Mouse (Mus musculus) MEL (cell line): Measurements from ENCODE around the gene Myl6. TPM values are rescaled to one million over a fixed set of nuclear protein-coding genes. Genes with fewer than 3 reads are reported as not detected.
A peak's percentile ranks its signal among the peaks of the same experiment; 100 is the strongest.

Experiments
- DNase-seq: peaks from one replicate; pipeline ENCODE4 v3.0.0; 2011; ENCODE audit warnings: low read depth, low spot score
- H3K27ac ChIP-seq: 2 replicates; pipeline ENCODE4 v1.5.1; 2012; ENCODE audit warnings: low read depth, mild to moderate bottlenecking, control low read depth, low read length, moderate library complexity; ENCODE audit not compliant: control insufficient read depth
- H3K27me3 ChIP-seq, 2 experiments: fragments of 150-350 bp in 1 of 2; sonication (generic) in 1 of 2; 2 replicates each; pipeline ENCODE4 v1.6.1; 2012; ENCODE audit warnings: low read length in 2 of 2, mild to moderate bottlenecking in 2 of 2, improper control_type of control experiment in 1 of 2, moderate library complexity in 1 of 2; ENCODE audit not compliant: insufficient read depth in 2 of 2, control insufficient read depth in 1 of 2
- H3K36me3 ChIP-seq, 2 experiments: 2 replicates each; pipeline ENCODE4 v1.6.1; 2012 to 2014; ENCODE audit warnings: low read length in 2 of 2, improper control_type of control experiment in 1 of 2, inconsistent platforms in 1 of 2, mild to moderate bottlenecking in 1 of 2; ENCODE audit not compliant: insufficient read depth in 2 of 2, control insufficient read depth in 1 of 2
- H3K4me1 ChIP-seq, 2 experiments: fragments of 150-350 bp in 1 of 2; sonication (generic) in 1 of 2; 2 replicates each; pipeline ENCODE4 v1.6.1; 2012; ENCODE audit warnings: low read length in 2 of 2, improper control_type of control experiment in 1 of 2, mild to moderate bottlenecking in 1 of 2; ENCODE audit not compliant: insufficient read depth in 2 of 2, control insufficient read depth in 1 of 2
- H3K4me3 ChIP-seq, 2 experiments: fragments of 150-350 bp in 1 of 2; sonication (generic) in 1 of 2; 2 replicates each; pipeline ENCODE4 v1.5.1; 2012; ENCODE audit warnings: low read depth in 2 of 2, low read length in 2 of 2, mild to moderate bottlenecking in 2 of 2, moderate library complexity in 2 of 2, control low read depth in 1 of 2, improper control_type of control experiment in 1 of 2; ENCODE audit not compliant: control insufficient read depth in 1 of 2, insufficient read depth in 1 of 2
- H3K79me2 ChIP-seq: 2 replicates; pipeline ENCODE4 v1.6.1; 2012; ENCODE audit warnings: mild to moderate bottlenecking, low read length, moderate library complexity; ENCODE audit not compliant: control insufficient read depth, poor library complexity, insufficient read depth
- H3K9ac ChIP-seq: 2 replicates; pipeline ENCODE4 v1.6.1; 2012; ENCODE audit warnings: low read depth, mild to moderate bottlenecking, control low read depth, low read length, moderate library complexity; ENCODE audit not compliant: control insufficient read depth, poor library complexity, severe bottlenecking
- H3K9me3 ChIP-seq: fragments of 150-350 bp; sonication (generic); replicated peaks from 2 replicates; pipeline ENCODE4 v1.6.1; 2012; ENCODE audit warnings: mild to moderate bottlenecking, low read length, improper control_type of control experiment, moderate library complexity; ENCODE audit not compliant: insufficient read depth
- BHLHE40 ChIP-seq: IDR thresholded peaks from 2 replicates; pipeline ENCODE4 v1.6.1; 2012; ENCODE audit warnings: low read depth, mild to moderate bottlenecking, inconsistent platforms, low read length, improper control_type of control experiment, borderline replicate concordance
- CHD1 ChIP-seq: IDR thresholded peaks from 2 replicates; pipeline ENCODE4 v1.6.1; 2012; ENCODE audit warnings: low read depth, mild to moderate bottlenecking, inconsistent platforms, low read length, improper control_type of control experiment
- CHD2 ChIP-seq: IDR thresholded peaks from 2 replicates; pipeline ENCODE4 v1.6.1; 2011; ENCODE audit warnings: low read length, improper control_type of control experiment
- CTCF ChIP-seq, 3 experiments: IDR thresholded peaks in 2 of 3; conservative IDR thresholded peaks in 1 of 3; 2 replicates each; pipeline ENCODE4 v1.5.1; 2011 to 2012; ENCODE audit warnings: low read length in 3 of 3, low read depth in 2 of 3, mild to moderate bottlenecking in 2 of 3, improper control_type of control experiment in 1 of 3, inconsistent platforms in 1 of 3, mixed read lengths in 1 of 3, moderate library complexity in 1 of 3; ENCODE audit not compliant: control insufficient read depth in 1 of 3, insufficient read depth in 1 of 3, poor library complexity in 1 of 3, severe bottlenecking in 1 of 3
- E2F4 ChIP-seq: IDR thresholded peaks from 2 replicates; pipeline ENCODE4 v1.6.1; 2011; ENCODE audit warnings: low read depth, low read length, improper control_type of control experiment, borderline replicate concordance
- ELF1 ChIP-seq: IDR thresholded peaks from 2 replicates; pipeline ENCODE4 v1.6.1; 2014; ENCODE audit warnings: low read depth, mild to moderate bottlenecking, inconsistent platforms, low read length, improper control_type of control experiment, moderate library complexity
- EP300 ChIP-seq, 2 experiments: IDR thresholded peaks; 2 replicates each; pipeline ENCODE4 v1.6.1; 2011; ENCODE audit warnings: improper control_type of control experiment in 2 of 2, low read length in 2 of 2, low read depth in 1 of 2, mild to moderate bottlenecking in 1 of 2
- GABPA ChIP-seq: IDR thresholded peaks from 2 replicates; pipeline ENCODE4 v1.6.1; 2012; ENCODE audit warnings: low read depth, mild to moderate bottlenecking, inconsistent platforms, low read length, improper control_type of control experiment, moderate library complexity
- GATA1 ChIP-seq: IDR thresholded peaks from 2 replicates; pipeline ENCODE4 v1.6.1; 2011; ENCODE audit warnings: low read depth, low read length, improper control_type of control experiment
- HCFC1 ChIP-seq: IDR thresholded peaks from 2 replicates; pipeline ENCODE4 v1.6.1; 2012; ENCODE audit warnings: low read depth, mild to moderate bottlenecking, inconsistent platforms, low read length, improper control_type of control experiment, moderate library complexity
- JUND ChIP-seq: IDR thresholded peaks from 2 replicates; pipeline ENCODE4 v1.6.1; 2011; ENCODE audit warnings: low read depth, mild to moderate bottlenecking, improper control_type of control experiment, low read length
- KAT2A ChIP-seq: conservative IDR thresholded peaks from 2 replicates; pipeline ENCODE4 v1.6.1; 2012; ENCODE audit warnings: low read depth, low read length, improper control_type of control experiment, inconsistent platforms
- MAFK ChIP-seq: IDR thresholded peaks from 2 replicates; pipeline ENCODE4 v1.6.1; 2011; ENCODE audit warnings: low read depth, mild to moderate bottlenecking, low read length, improper control_type of control experiment, borderline replicate concordance
- MAX ChIP-seq: IDR thresholded peaks from 2 replicates; pipeline ENCODE4 v1.6.1; 2011; ENCODE audit warnings: low read length, improper control_type of control experiment
- MEF2A ChIP-seq: IDR thresholded peaks from 2 replicates; pipeline ENCODE4 v1.6.1; 2014; ENCODE audit warnings: low read depth, mild to moderate bottlenecking, inconsistent platforms, low read length, improper control_type of control experiment; ENCODE audit not compliant: poor library complexity, insufficient replicate concordance, severe bottlenecking; ENCODE audit errors: extremely low read depth
- NELFE ChIP-seq: IDR thresholded peaks from 2 replicates; pipeline ENCODE4 v1.6.1; 2011; ENCODE audit warnings: low read depth, low read length, improper control_type of control experiment
- POLR2A ChIP-seq, 2 experiments: IDR thresholded peaks; 2 replicates each; pipeline ENCODE4 v1.6.1; 2011 to 2012; ENCODE audit warnings: low read length in 2 of 2, mild to moderate bottlenecking in 2 of 2, control low read depth in 1 of 2, improper control_type of control experiment in 1 of 2, low read depth in 1 of 2, moderate library complexity in 1 of 2; ENCODE audit not compliant: control insufficient read depth in 1 of 2, insufficient read depth in 1 of 2, poor library complexity in 1 of 2
- POLR2AphosphoS2 ChIP-seq: IDR thresholded peaks from 2 replicates; pipeline ENCODE4 v1.6.1; 2011; ENCODE audit warnings: low read length, improper control_type of control experiment
- POLR2AphosphoS5 ChIP-seq: IDR thresholded peaks from 2 replicates; pipeline ENCODE4 v1.6.1; 2012; ENCODE audit warnings: low read depth, borderline replicate concordance, mild to moderate bottlenecking, inconsistent platforms, low read length, moderate library complexity, mixed read lengths
- RAD21 ChIP-seq: IDR thresholded peaks from 2 replicates; pipeline ENCODE4 v1.6.1; 2011; ENCODE audit warnings: mild to moderate bottlenecking, low read depth, low read length, improper control_type of control experiment
- RCOR1 ChIP-seq: IDR thresholded peaks from 2 replicates; pipeline ENCODE4 v1.6.1; 2012; ENCODE audit warnings: low read depth, mild to moderate bottlenecking, inconsistent platforms, low read length, improper control_type of control experiment
- SIN3A ChIP-seq: IDR thresholded peaks from 2 replicates; pipeline ENCODE4 v1.6.1; 2012; ENCODE audit warnings: low read length, improper control_type of control experiment, inconsistent platforms
- SMC3 ChIP-seq: IDR thresholded peaks from 2 replicates; pipeline ENCODE4 v1.6.1; 2011; ENCODE audit warnings: low read depth, low read length, improper control_type of control experiment
- TAL1 ChIP-seq: IDR thresholded peaks from 2 replicates; pipeline ENCODE4 v1.6.1; 2012; ENCODE audit warnings: mild to moderate bottlenecking, inconsistent platforms, low read length, moderate library complexity, mixed read lengths
- TBP ChIP-seq: IDR thresholded peaks from 2 replicates; pipeline ENCODE4 v1.8.0; 2011; ENCODE audit warnings: low read depth, low read length, improper control_type of control experiment
- TCF12 ChIP-seq: IDR thresholded peaks from 2 replicates; pipeline ENCODE4 v1.6.1; 2014; ENCODE audit warnings: low read depth, mild to moderate bottlenecking, inconsistent platforms, low read length, improper control_type of control experiment, moderate library complexity
- USF1 ChIP-seq: IDR thresholded peaks from 2 replicates; pipeline ENCODE4 v1.6.1; 2014; ENCODE audit warnings: low read depth, mild to moderate bottlenecking, inconsistent platforms, low read length, improper control_type of control experiment, moderate library complexity
- ZC3H11A ChIP-seq: IDR thresholded peaks from 2 replicates; pipeline ENCODE4 v1.6.1; 2012; ENCODE audit warnings: low read depth, mild to moderate bottlenecking, inconsistent platforms, low read length, improper control_type of control experiment
- ZKSCAN1 ChIP-seq: IDR thresholded peaks from 2 replicates; pipeline ENCODE4 v1.6.1; 2012; ENCODE audit warnings: low read depth, mild to moderate bottlenecking, inconsistent platforms, low read length, improper control_type of control experiment, moderate library complexity
- ZMIZ1 ChIP-seq: IDR thresholded peaks from 2 replicates; pipeline ENCODE4 v1.6.1; 2012; ENCODE audit warnings: low read depth, mild to moderate bottlenecking, inconsistent platforms, low read length, improper control_type of control experiment, moderate library complexity
- ZNF384 ChIP-seq: IDR thresholded peaks from 2 replicates; pipeline ENCODE4 v1.6.1; 2012; ENCODE audit warnings: low read depth, mild to moderate bottlenecking, inconsistent platforms, low read length, improper control_type of control experiment
- polyA plus RNA-seq, 2 experiments: library from polyadenylated mRNA; stranded (reverse) in 1 of 2; unstranded in 1 of 2; fragments of >175 nt in 1 of 2; fragments of >200 nt in 1 of 2; gene quantifications; 2 replicates each; pipeline versions ENCODE4 v1.2.1 to v1.2.4; 2012; ENCODE audit warnings: low replicate concordance in 2 of 2, low read depth in 1 of 2; ENCODE audit not compliant: insufficient read length in 2 of 2, insufficient read depth in 1 of 2, missing spikeins in 1 of 2
- total RNA-seq: library from RNA; depleted of rRNA; stranded (reverse); fragments of 300-350 nt; gene quantifications from 2 replicates; pipeline ENCODE4 v1.2.3, GENCODE M21; 2012

Myl6 gene
- total and polyA plus RNA-seq, 3 experiments, result 399 to 589 TPM; not detected in 1

DNA sequence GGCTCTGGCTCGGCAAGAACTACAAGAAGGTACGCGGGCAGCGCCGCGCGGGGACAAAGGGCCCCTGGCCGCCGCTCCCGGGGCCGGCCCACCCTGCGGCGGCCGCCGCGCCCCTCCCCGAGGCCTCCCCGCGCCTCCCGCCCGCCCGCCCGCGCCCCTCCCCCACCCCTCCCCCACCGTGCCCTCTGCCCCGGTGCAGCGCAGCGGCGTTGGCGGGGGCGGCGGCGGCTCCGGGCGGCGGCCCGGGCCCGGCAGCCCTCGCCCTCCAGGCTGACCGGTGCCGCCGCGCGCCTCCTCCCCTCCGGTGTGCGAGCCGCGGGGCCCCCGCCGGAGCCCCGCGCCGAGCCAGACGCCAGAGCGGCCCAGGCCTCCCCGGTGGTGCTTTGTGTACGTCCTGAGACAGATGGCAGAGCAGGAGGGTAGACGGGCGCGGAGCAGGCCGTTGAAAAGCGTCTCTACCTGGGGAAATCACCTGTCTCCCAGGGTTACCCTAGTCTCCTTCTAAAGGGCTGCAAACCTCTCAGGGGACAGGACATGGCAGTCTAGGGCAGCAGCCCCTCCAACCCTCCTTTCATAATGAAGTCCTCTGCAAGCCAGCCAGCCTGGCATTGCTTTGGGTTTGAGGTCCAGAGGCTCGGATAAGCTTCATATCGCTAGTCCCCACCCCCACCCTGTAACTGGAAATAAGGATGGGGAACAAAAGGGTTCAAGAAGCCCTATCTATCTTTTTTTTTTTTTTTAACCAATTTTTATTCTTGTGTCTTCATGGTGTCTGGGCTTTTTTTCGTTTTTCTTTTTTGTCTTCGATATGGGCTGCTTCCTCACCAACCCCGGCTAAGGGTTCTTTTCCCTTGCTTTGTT is 34.3 kb downstream of the Myl6 start (continued):
- no peak for TF ChIP-seq MAFK
- TF ChIP-seq NELFE, result no peak
- no peak for TF ChIP-seq CHD1
- no peak for TF ChIP-seq MAX
- TF ChIP-seq TBP, result peak; percentile 73
- peak; percentile 40; the same call in 1 of the 2 replicates for TF ChIP-seq HCFC1
- no peak; the same call in 1 of the 2 replicates for TF ChIP-seq CHD2
- no peak for TF ChIP-seq MEF2A
- TF ChIP-seq ZMIZ1, result no peak
- no peak for TF ChIP-seq POLR2AphosphoS5
- TF ChIP-seq POLR2A (IDR thresholded peaks at IDR 0.05; ENCODE audit: control insufficient read depth in 1 of 2, insufficient read depth in 1 of 2, low read depth in 1 of 2, low read length in 2 of 2, poor library complexity in 1 of 2), result peak; percentile 18 to 51; a peak in 1 of 4 replicates
- TF ChIP-seq GATA1, result no peak
- no peak for TF ChIP-seq USF1
- TF ChIP-seq RAD21, result no peak
- TF ChIP-seq SIN3A, result no peak; the same call in 1 of the 2 replicates
- no peak for TF ChIP-seq ZKSCAN1
- 0 out of 2 replicates have a peak, but pooled peaks have one; percentile 38 for TF ChIP-seq RCOR1
- no peak for TF ChIP-seq E2F4
- TF ChIP-seq SMC3, result no peak

DNA sequence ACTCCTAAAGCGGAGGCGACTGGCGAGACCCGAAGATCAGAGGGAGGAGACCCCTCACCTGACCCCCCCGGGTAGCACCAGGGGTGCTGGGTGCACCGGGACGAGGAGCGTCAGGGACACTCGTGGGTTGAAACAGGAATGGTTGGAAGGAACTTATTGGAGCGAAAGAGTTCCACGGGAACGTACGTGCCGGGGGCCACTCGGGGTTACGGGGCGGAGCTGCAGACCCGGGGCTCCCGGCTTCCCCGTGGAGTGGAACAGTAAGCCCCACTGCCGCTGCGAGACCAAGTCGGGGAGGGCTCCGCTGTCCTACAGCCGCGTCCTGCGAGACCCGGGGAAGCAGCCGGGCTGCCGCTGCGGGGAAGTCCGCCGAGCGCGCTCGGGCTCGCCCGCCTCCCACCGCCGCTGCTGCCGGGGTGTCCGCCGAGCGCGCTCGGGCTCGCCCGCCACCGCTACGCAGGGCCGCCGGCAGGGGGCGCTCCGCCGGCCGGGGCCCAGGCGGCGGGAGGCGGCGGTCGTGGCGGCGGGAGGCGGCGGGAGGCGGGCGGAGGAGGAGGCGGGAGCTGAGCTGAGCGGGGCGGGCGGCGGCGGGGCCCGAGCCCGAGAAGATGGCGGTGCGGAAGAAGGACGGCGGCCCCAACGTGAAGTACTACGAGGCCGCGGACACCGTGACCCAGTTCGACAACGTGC is 35.1 kb downstream of the Myl6 start, which contains the start of gene Smarcc2:
Smarcc2 (plus strand) TSS at position 530 of the 690 bp plus-strand sequence.
- peak within 1 kb of the TSS; percentile 97 to 98 for H3K4me3 ChIP-seq
- peaks cover 21% of the 10 kb centered on the region for H3K79me2 ChIP-seq
- H3K9ac ChIP-seq, result peak within 1 kb of the TSS; percentile 99
- H3K27ac ChIP-seq, result peak within 1 kb of the TSS; percentile 95
- no peaks in the 10 kb centered on the region for H3K27me3 ChIP-seq
- H3K36me3 ChIP-seq, result peaks cover 5 to 7% of the 10 kb centered on the region in 2 experiments; a peak in 3 of 4 replicates
- no peaks in the 10 kb centered on the region for H3K9me3 ChIP-seq
- peak; percentile 76 for DNase-seq
- H3K4me1 ChIP-seq, result peaks cover 5 to 17% of the 10 kb centered on the region in 2 experiments; a peak in 3 of 4 replicates
- TF ChIP-seq ZNF384, result no peak
- TF ChIP-seq GABPA, result no peak
- TF ChIP-seq CTCF (IDR thresholded peaks at IDR 0.05 in 2 of 3, conservative IDR thresholded peaks at IDR 0.05 in 1 of 3; ENCODE audit: control insufficient read depth in 1 of 3, insufficient read depth in 1 of 3, low read depth in 2 of 3, low read length in 3 of 3, poor library complexity in 1 of 3, severe bottlenecking in 1 of 3), result peak in 2 of 3 experiments; percentile 62 to 98; a peak in 5 of 6 replicates
- no peak for TF ChIP-seq CHD1
- TF ChIP-seq TCF12, result no peak
- TF ChIP-seq ZC3H11A, result no peak
- peak; percentile 6; the same call in 1 of the 2 replicates for TF ChIP-seq RAD21
- peak in 1 of 2 experiments; percentile 80; a peak in 3 of 4 replicates for TF ChIP-seq POLR2A (IDR thresholded peaks at IDR 0.05; ENCODE audit: control insufficient read depth in 1 of 2, insufficient read depth in 1 of 2, low read depth in 1 of 2, low read length in 2 of 2, poor library complexity in 1 of 2)
- no peak for TF ChIP-seq KAT2A
- TF ChIP-seq EP300 (IDR thresholded peaks at IDR 0.05; ENCODE audit: low read depth in 1 of 2, low read length in 2 of 2), result no peak
- TF ChIP-seq ELF1, result no peak
- no peak for TF ChIP-seq POLR2AphosphoS2
- TF ChIP-seq ZKSCAN1, result no peak
- TF ChIP-seq MAX, result no peak; the same call in 1 of the 2 replicates
- TF ChIP-seq GATA1, result no peak
- TF ChIP-seq CHD2, result no peak
- TF ChIP-seq BHLHE40, result no peak
- TF ChIP-seq TBP, result no peak
- TF ChIP-seq JUND, result no peak
- no peak for TF ChIP-seq TAL1
- TF ChIP-seq USF1, result 0 out of 2 replicates have a peak, but pooled peaks have one; percentile 7
